Mouse (Mus musculus): ENCODE measurements around the gene Arpp21. TPM values are rescaled to one million over a fixed set of nuclear protein-coding genes. Genes with fewer than 3 reads are reported as not detected.

Arpp21 gene
- polyA plus RNA-seq, 1 experiment = 0.58 TPM

GRCm38 (mm10) chr9:112189394-112189793 lies 46.3 kb downstream of the Arpp21 start:
- H3K4me3 ChIP-seq (ENCODE audit: control insufficient read depth, low read depth, low read length) = no peak overlapping the region
- TF ChIP-seq POLR2A (IDR thresholded peaks at IDR 0.05; ENCODE audit: control insufficient read depth, low read depth, low read length) = no peak
- no peak for TF ChIP-seq CTCF (IDR thresholded peaks at IDR 0.05; ENCODE audit: control insufficient read depth, insufficient read depth, insufficient replicate concordance, low read depth, low read length)
- no peaks in the 10 kb centered on the region for H3K4me1 ChIP-seq (ENCODE audit: control insufficient read depth, insufficient read depth, low read length)

GRCm38 (mm10) chr9:112188358-112188893 lies 47.3 kb downstream of the Arpp21 start:
- H3K27me3 ChIP-seq (ENCODE audit: control insufficient read depth, insufficient read depth, low read length) = no peaks in the 10 kb centered on the region
- H3K4me3 ChIP-seq (ENCODE audit: control insufficient read depth, low read depth, low read length) = no peak overlapping the region
- TF ChIP-seq CTCF (IDR thresholded peaks at IDR 0.05; ENCODE audit: control insufficient read depth, insufficient read depth, insufficient replicate concordance, low read depth, low read length) (no peak), POLR2A (IDR thresholded peaks at IDR 0.05; ENCODE audit: control insufficient read depth, low read depth, low read length) (no peak)
- H3K4me1 ChIP-seq (ENCODE audit: control insufficient read depth, insufficient read depth, low read length) = no peaks in the 10 kb centered on the region
- no peaks in the 10 kb centered on the region for H3K36me3 ChIP-seq (ENCODE audit: control insufficient read depth, insufficient read depth, low read length)
- no peak overlapping the region for H3K27ac ChIP-seq (ENCODE audit: control insufficient read depth, insufficient read depth, low read depth, low read length)

More at GRCm38 (mm10) chr9:112189394-112189793, 46.3 kb downstream of the Arpp21 start:
- Histone ChIP-seq H3K27me3 (ENCODE audit: control insufficient read depth, insufficient read depth, low read length) (no peaks in the 10 kb centered on the region), H3K36me3 (ENCODE audit: control insufficient read depth, insufficient read depth, low read length) (no peaks in the 10 kb centered on the region), H3K27ac (ENCODE audit: control insufficient read depth, insufficient read depth, low read depth, low read length) (no peak overlapping the region)

GRCm38 (mm10) chr9:112187667-112188066 lies 48.1 kb downstream of the Arpp21 start:
- TF ChIP-seq POLR2A (IDR thresholded peaks at IDR 0.05; ENCODE audit: control insufficient read depth, low read depth, low read length) = no peak
- no peak for TF ChIP-seq CTCF (IDR thresholded peaks at IDR 0.05; ENCODE audit: control insufficient read depth, insufficient read depth, insufficient replicate concordance, low read depth, low read length)
- no peak overlapping the region for H3K4me3 ChIP-seq (ENCODE audit: control insufficient read depth, low read depth, low read length)

DNA sequence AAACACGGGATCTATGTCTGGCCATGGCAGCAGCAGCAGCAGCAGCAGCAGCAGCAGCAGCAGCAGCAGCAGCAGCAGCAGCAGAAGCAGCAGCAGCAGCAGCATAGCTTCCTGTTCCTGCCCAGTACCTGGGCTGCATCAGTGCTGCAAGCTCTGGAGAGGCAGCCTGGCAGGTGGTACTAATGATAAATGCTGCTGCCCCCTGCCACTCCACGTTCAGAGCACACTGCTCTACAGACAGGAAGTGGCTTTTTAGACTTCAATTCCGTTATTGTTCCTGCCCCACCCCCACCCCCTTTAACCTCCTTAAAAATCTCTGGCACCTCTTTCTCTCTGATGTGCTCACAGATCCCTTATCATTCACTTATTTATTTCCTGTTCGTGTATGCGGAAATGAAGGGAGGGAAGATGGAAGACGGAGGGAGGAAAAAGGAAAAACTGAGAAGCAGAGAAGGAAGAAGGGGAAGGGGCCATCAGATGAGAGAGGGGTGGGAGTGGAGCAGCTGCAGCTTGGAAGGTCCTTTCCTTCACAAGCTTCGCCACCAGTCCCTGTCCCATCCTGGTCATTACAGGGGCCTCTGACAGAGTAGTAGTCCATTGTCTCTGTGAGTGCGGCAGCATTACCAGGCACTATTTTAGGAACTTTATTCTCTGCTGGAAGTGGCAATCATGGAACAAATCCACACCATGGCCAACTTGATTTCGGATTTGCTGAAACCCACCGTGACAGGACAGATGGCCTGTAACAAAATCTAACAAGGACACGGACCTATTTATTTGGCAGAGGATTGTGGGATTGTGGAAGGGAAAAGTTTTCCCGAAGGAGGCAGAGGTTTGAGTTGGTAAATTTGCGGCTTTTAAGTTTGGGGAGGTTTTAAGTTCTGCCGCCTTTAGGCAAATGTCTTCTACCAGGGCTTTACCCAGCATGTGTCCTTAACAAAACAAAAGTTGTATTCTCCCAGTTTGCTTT lies 49.1 kb downstream of the Arpp21 start:
- no peak overlapping the region for H3K4me3 ChIP-seq (ENCODE audit: control insufficient read depth, low read depth, low read length)
- no peaks in the 10 kb centered on the region for H3K4me1 ChIP-seq (ENCODE audit: control insufficient read depth, insufficient read depth, low read length)
- no peak for TF ChIP-seq POLR2A (IDR thresholded peaks at IDR 0.05; ENCODE audit: control insufficient read depth, low read depth, low read length)
- no peak for TF ChIP-seq CTCF (IDR thresholded peaks at IDR 0.05; ENCODE audit: control insufficient read depth, insufficient read depth, insufficient replicate concordance, low read depth, low read length)

More at GRCm38 (mm10) chr9:112187667-112188066, 48.1 kb downstream of the Arpp21 start:
- H3K36me3 ChIP-seq (ENCODE audit: control insufficient read depth, insufficient read depth, low read length) = no peaks in the 10 kb centered on the region
- H3K27me3 ChIP-seq (ENCODE audit: control insufficient read depth, insufficient read depth, low read length) = no peaks in the 10 kb centered on the region
- no peak overlapping the region for H3K27ac ChIP-seq (ENCODE audit: control insufficient read depth, insufficient read depth, low read depth, low read length)
- no peaks in the 10 kb centered on the region for H3K4me1 ChIP-seq (ENCODE audit: control insufficient read depth, insufficient read depth, low read length)

DNA sequence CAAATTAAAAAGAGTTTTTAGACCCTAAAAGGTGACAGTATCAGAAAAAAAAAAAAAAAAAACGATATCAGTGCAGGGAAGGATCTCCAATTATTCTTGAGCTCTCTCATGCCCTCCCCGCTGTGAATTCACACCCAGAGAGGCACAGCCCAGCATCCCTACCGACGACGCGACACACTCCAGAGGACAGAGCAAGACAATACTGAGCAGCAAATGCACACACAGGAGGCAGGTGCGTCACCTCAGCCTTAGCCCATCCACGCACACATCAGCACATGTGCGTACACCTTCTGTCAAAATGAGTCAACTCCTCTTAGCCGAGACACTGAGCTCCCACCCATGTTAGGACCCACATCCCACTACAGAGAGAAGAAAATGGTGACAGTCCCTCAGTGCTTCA lies 50.0 kb downstream of the Arpp21 start:
- no peaks in the 10 kb centered on the region for H3K27me3 ChIP-seq (ENCODE audit: control insufficient read depth, insufficient read depth, low read length)
- H3K4me1 ChIP-seq (ENCODE audit: control insufficient read depth, insufficient read depth, low read length) = no peaks in the 10 kb centered on the region
- no peaks in the 10 kb centered on the region for H3K36me3 ChIP-seq (ENCODE audit: control insufficient read depth, insufficient read depth, low read length)
- TF ChIP-seq POLR2A (IDR thresholded peaks at IDR 0.05; ENCODE audit: control insufficient read depth, low read depth, low read length) (no peak), CTCF (IDR thresholded peaks at IDR 0.05; ENCODE audit: control insufficient read depth, insufficient read depth, insufficient replicate concordance, low read depth, low read length) (no peak)
- no peak overlapping the region for H3K4me3 ChIP-seq (ENCODE audit: control insufficient read depth, low read depth, low read length)
- no peak overlapping the region for H3K27ac ChIP-seq (ENCODE audit: control insufficient read depth, insufficient read depth, low read depth, low read length)

More for the DNA sequence above, 49.1 kb downstream of the Arpp21 start:
- no peaks in the 10 kb centered on the region for H3K27me3 ChIP-seq (ENCODE audit: control insufficient read depth, insufficient read depth, low read length)
- no peaks in the 10 kb centered on the region for H3K36me3 ChIP-seq (ENCODE audit: control insufficient read depth, insufficient read depth, low read length)
- H3K27ac ChIP-seq (ENCODE audit: control insufficient read depth, insufficient read depth, low read depth, low read length) = no peak overlapping the region

- no peaks in the 10 kb centered on the region for H3K36me3 ChIP-seq (ENCODE audit: control insufficient read depth, insufficient read depth, low read length)
- no peak overlapping the region for H3K4me3 ChIP-seq (ENCODE audit: control insufficient read depth, low read depth, low read length)
- no peak for TF ChIP-seq POLR2A (IDR thresholded peaks at IDR 0.05; ENCODE audit: control insufficient read depth, low read depth, low read length)
- TF ChIP-seq CTCF (IDR thresholded peaks at IDR 0.05; ENCODE audit: control insufficient read depth, insufficient read depth, insufficient replicate concordance, low read depth, low read length) = no peak
- H3K27me3 ChIP-seq (ENCODE audit: control insufficient read depth, insufficient read depth, low read length) = no peaks in the 10 kb centered on the region
- no peaks in the 10 kb centered on the region for H3K4me1 ChIP-seq (ENCODE audit: control insufficient read depth, insufficient read depth, low read length)
- no peak overlapping the region for H3K27ac ChIP-seq (ENCODE audit: control insufficient read depth, insufficient read depth, low read depth, low read length)
Observed at GRCm38 (mm10) chr9:112182738-112183137, 53.0 kb downstream of the Arpp21 start.

DNA sequence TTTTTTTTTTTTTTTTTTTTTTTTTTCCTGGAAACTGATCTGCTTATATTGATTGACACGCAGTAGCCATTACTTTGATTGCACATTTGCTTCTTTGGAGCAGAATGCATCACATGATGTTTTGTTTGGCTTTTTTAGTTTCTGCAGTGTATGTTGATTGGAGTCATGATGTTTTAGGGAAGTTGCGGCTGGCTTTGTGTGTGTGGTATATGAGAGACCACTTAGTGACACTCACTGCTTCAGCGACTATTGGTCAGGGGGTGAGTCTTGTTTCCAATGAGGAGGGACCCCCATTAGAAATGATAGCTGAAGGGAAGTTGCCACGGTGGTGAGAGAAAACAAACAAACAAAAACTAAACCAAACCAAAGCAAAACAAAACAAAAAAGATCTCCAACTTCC lies 55.7 kb downstream of the Arpp21 start:
- Histone ChIP-seq H3K36me3 (ENCODE audit: control insufficient read depth, insufficient read depth, low read length) (no peaks in the 10 kb centered on the region), H3K4me1 (ENCODE audit: control insufficient read depth, insufficient read depth, low read length) (no peaks in the 10 kb centered on the region), H3K27ac (ENCODE audit: control insufficient read depth, insufficient read depth, low read depth, low read length) (no peak overlapping the region), H3K4me3 (ENCODE audit: control insufficient read depth, low read depth, low read length) (no peak overlapping the region), H3K27me3 (ENCODE audit: control insufficient read depth, insufficient read depth, low read length) (no peaks in the 10 kb centered on the region)
- TF ChIP-seq CTCF (IDR thresholded peaks at IDR 0.05; ENCODE audit: control insufficient read depth, insufficient read depth, insufficient replicate concordance, low read depth, low read length) = no peak
- no peak for TF ChIP-seq POLR2A (IDR thresholded peaks at IDR 0.05; ENCODE audit: control insufficient read depth, low read depth, low read length)

Data from testis, adult 2 months (tissue).